Mouse (Mus musculus) CD4-positive, CD25-positive, alpha-beta regulatory T cell, adult 2 months (primary cell): Measurements from ENCODE around the gene Kcnh4.
A peak's percentile ranks its signal among the peaks of the same experiment; 100 is the strongest.

Experiments
- DNase-seq: peaks from one replicate; pipeline ENCODE4 v3.0.0-alpha.2; 2012; ENCODE audit warnings: low read depth, low spot score

Gene Kcnh4

GRCm38 (mm10) chr11:100710977-100711376 is 48.8 kb downstream of the Kcnh4 start:
- no peak for DNase-seq

- DNase-seq: no peak
Measured at GRCm38 (mm10) chr11:100710528-100710927, 49.2 kb downstream of the Kcnh4 start.

GRCm38 (mm10) chr11:100709201-100709810 is 50.4 kb downstream of the Kcnh4 start:
- no peak for DNase-seq

- no peak for DNase-seq
Measured at GRCm38 (mm10) chr11:100705095-100705747, 54.5 kb downstream of the Kcnh4 start.

- DNase-seq: peak; percentile 79
Measured at GRCm38 (mm10) chr11:100703851-100704531, 55.8 kb downstream of the Kcnh4 start, which contains the start of gene Dhx58. Gene Dhx58 (minus strand): TSS chr11:100704271.

- peak; percentile 47 for DNase-seq
Measured at GRCm38 (mm10) chr11:100703366-100703765, 56.4 kb downstream of the Kcnh4 start.

GRCm38 (mm10) chr11:100702906-100703305 is 56.8 kb downstream of the Kcnh4 start:
- DNase-seq: peak; percentile 35

GRCm38 (mm10) chr11:100702081-100702851 is 57.5 kb downstream of the Kcnh4 start:
- DNase-seq: peak; percentile 90

GRCm38 (mm10) chr11:100701301-100701700 is 58.4 kb downstream of the Kcnh4 start:
- DNase-seq: peak; percentile 43

- no peak for DNase-seq
Measured at GRCm38 (mm10) chr11:100700710-100701109, 59.0 kb downstream of the Kcnh4 start.

GRCm38 (mm10) chr11:100697921-100698320 is 61.8 kb downstream of the Kcnh4 start:
- no peak for DNase-seq

- peak; percentile 81 for DNase-seq
Measured at GRCm38 (mm10) chr11:100694926-100695325, 64.8 kb downstream of the Kcnh4 start.

GRCm38 (mm10) chr11:100693154-100693553 is 66.6 kb downstream of the Kcnh4 start:
- DNase-seq: no peak

- peak; percentile 51 for DNase-seq
Measured at GRCm38 (mm10) chr11:100692164-100692616, 67.6 kb downstream of the Kcnh4 start, which contains the start of gene Zfp385c. Gene Zfp385c (minus strand): TSS chr11:100692455.

- DNase-seq: no peak
Measured at GRCm38 (mm10) chr11:100690389-100690788, 69.4 kb downstream of the Kcnh4 start.
